Mouse (Mus musculus) liver, postnatal 0 days (tissue): Measurements from ENCODE around the gene Igsf3.

Experiments used
- CTCF ChIP-seq: sonication (generic); IDR thresholded peaks from 2 replicates; pipeline ENCODE4 v1.5.1; 2016; ENCODE audit warnings: antibody characterized with exemption, low read depth
- EP300 ChIP-seq: IDR thresholded peaks from 2 replicates; pipeline ENCODE4 v1.6.1; 2016; ENCODE audit warnings: antibody characterized with exemption, low read depth, mild to moderate bottlenecking

GRCm38 (mm10) chr3:101360832-101361231 is 16.1 kb upstream of the Igsf3 start:
- TF ChIP-seq EP300 (no peak), CTCF (no peak)
